Mouse (Mus musculus): ENCODE measurements at regions not wholly inside any gene's neighbourhood (a gene's known extent, or its start where the extent isn't known, plus 50 kb on each side); places are given as distances from the start of the nearest gene placed in this dataset.

GRCm38 (mm10) chr17:79414006-79414405 is 59.1 kb upstream of the Cdc42ep3 start:
- no peak for DNase-seq
- no peak for TF ChIP-seq CTCF (conservative IDR thresholded peaks at IDR 0.05; ENCODE audit: insufficient read depth, insufficient read length, low read depth, low read length)
- TF ChIP-seq POLR2A (IDR thresholded peaks at IDR 0.05; ENCODE audit: low read depth, low read length) = no peak
- Histone ChIP-seq H3K36me3 (ENCODE audit: control insufficient read depth, insufficient read depth, low read length) (no peaks in the 10 kb centered on the region), H3K27ac (ENCODE audit: insufficient read depth, low read depth, low read length) (no peak overlapping the region), H3K27me3 (replicated peaks; ENCODE audit: control insufficient read depth, insufficient read depth, low read length) (no peaks in the 10 kb centered on the region), H3K4me1 (ENCODE audit: control insufficient read depth, insufficient read depth, low read length) (no peaks in the 10 kb centered on the region), H3K4me3 (ENCODE audit: insufficient read depth, low read depth, low read length) (no peak overlapping the region)
- WGBS = 89% methylated on average over 7 of the region's 7 CpGs

GRCm38 (mm10) chr17:79417953-79418352 is 63.1 kb upstream of the Cdc42ep3 start:
- TF ChIP-seq POLR2A (IDR thresholded peaks at IDR 0.05; ENCODE audit: low read depth, low read length) = no peak

GRCm38 (mm10) chr17:79421618-79422017 is 66.7 kb upstream of the Cdc42ep3 start:
- no peaks in the 10 kb centered on the region for H3K36me3 ChIP-seq (ENCODE audit: control insufficient read depth, insufficient read depth, low read length)
- no peaks in the 10 kb centered on the region for H3K27me3 ChIP-seq (replicated peaks; ENCODE audit: control insufficient read depth, insufficient read depth, low read length)
- no peak overlapping the region for H3K4me3 ChIP-seq (ENCODE audit: insufficient read depth, low read depth, low read length)
- DNase-seq = no peak
- TF ChIP-seq POLR2A (IDR thresholded peaks at IDR 0.05; ENCODE audit: low read depth, low read length) (no peak), CTCF (conservative IDR thresholded peaks at IDR 0.05; ENCODE audit: insufficient read depth, insufficient read length, low read depth, low read length) (no peak)
- no peak overlapping the region for H3K27ac ChIP-seq (ENCODE audit: insufficient read depth, low read depth, low read length)
- H3K4me1 ChIP-seq (ENCODE audit: control insufficient read depth, insufficient read depth, low read length) = no peaks in the 10 kb centered on the region
- WGBS = 75% methylated on average over 7 of the region's 7 CpGs

More at GRCm38 (mm10) chr17:79417953-79418352, 63.1 kb upstream of the Cdc42ep3 start:
- Histone ChIP-seq H3K4me1 (ENCODE audit: control insufficient read depth, insufficient read depth, low read length) (no peaks in the 10 kb centered on the region), H3K27me3 (replicated peaks; ENCODE audit: control insufficient read depth, insufficient read depth, low read length) (no peaks in the 10 kb centered on the region), H3K27ac (ENCODE audit: insufficient read depth, low read depth, low read length) (no peak overlapping the region), H3K36me3 (ENCODE audit: control insufficient read depth, insufficient read depth, low read length) (no peaks in the 10 kb centered on the region), H3K4me3 (ENCODE audit: insufficient read depth, low read depth, low read length) (no peak overlapping the region)
- DNase-seq = no peak
- WGBS = 94% methylated on average over 1 of the region's 1 CpGs

GRCm38 (mm10) chr17:79439182-79439581 is 84.3 kb upstream of the Cdc42ep3 start:
- no peaks in the 10 kb centered on the region for H3K27me3 ChIP-seq (replicated peaks; ENCODE audit: control insufficient read depth, insufficient read depth, low read length)
- TF ChIP-seq POLR2A (IDR thresholded peaks at IDR 0.05; ENCODE audit: low read depth, low read length) (no peak), CTCF (conservative IDR thresholded peaks at IDR 0.05; ENCODE audit: insufficient read depth, insufficient read length, low read depth, low read length) (no peak)
- no peak for DNase-seq
- no peaks in the 10 kb centered on the region for H3K36me3 ChIP-seq (ENCODE audit: control insufficient read depth, insufficient read depth, low read length)
- no peak overlapping the region for H3K27ac ChIP-seq (ENCODE audit: insufficient read depth, low read depth, low read length)
- H3K4me1 ChIP-seq (ENCODE audit: control insufficient read depth, insufficient read depth, low read length) = no peaks in the 10 kb centered on the region
- no peak overlapping the region for H3K4me3 ChIP-seq (ENCODE audit: insufficient read depth, low read depth, low read length)

GRCm38 (mm10) chr17:79442507-79443115 is 87.7 kb upstream of the Cdc42ep3 start:
- no peak overlapping the region for H3K4me3 ChIP-seq (ENCODE audit: insufficient read depth, low read depth, low read length)
- H3K27me3 ChIP-seq (replicated peaks; ENCODE audit: control insufficient read depth, insufficient read depth, low read length) = no peaks in the 10 kb centered on the region
- DNase-seq = no peak
- no peaks in the 10 kb centered on the region for H3K36me3 ChIP-seq (ENCODE audit: control insufficient read depth, insufficient read depth, low read length)
- 65% methylated on average over 3 of the region's 3 CpGs for WGBS
- H3K27ac ChIP-seq (ENCODE audit: insufficient read depth, low read depth, low read length) = no peak overlapping the region
- no peak for TF ChIP-seq POLR2A (IDR thresholded peaks at IDR 0.05; ENCODE audit: low read depth, low read length)
- TF ChIP-seq CTCF (conservative IDR thresholded peaks at IDR 0.05; ENCODE audit: insufficient read depth, insufficient read length, low read depth, low read length) = no peak
- H3K4me1 ChIP-seq (ENCODE audit: control insufficient read depth, insufficient read depth, low read length) = no peaks in the 10 kb centered on the region

- Histone ChIP-seq H3K4me1 (ENCODE audit: control insufficient read depth, insufficient read depth, low read length) (no peaks in the 10 kb centered on the region), H3K27ac (ENCODE audit: insufficient read depth, low read depth, low read length) (no peak overlapping the region), H3K4me3 (ENCODE audit: insufficient read depth, low read depth, low read length) (no peak overlapping the region), H3K27me3 (replicated peaks; ENCODE audit: control insufficient read depth, insufficient read depth, low read length) (no peaks in the 10 kb centered on the region), H3K36me3 (ENCODE audit: control insufficient read depth, insufficient read depth, low read length) (no peaks in the 10 kb centered on the region)
- 83% methylated on average over 6 of the region's 6 CpGs for whole genome bisulfite sequencing
- no peak for DNase-seq
- TF ChIP-seq CTCF (conservative IDR thresholded peaks at IDR 0.05; ENCODE audit: insufficient read depth, insufficient read length, low read depth, low read length) = no peak
- no peak for TF ChIP-seq POLR2A (IDR thresholded peaks at IDR 0.05; ENCODE audit: low read depth, low read length)
Observed at GRCm38 (mm10) chr17:79447170-79447569, 92.3 kb upstream of the Cdc42ep3 start.

GRCm38 (mm10) chr17:79451141-79451860 is 96.4 kb upstream of the Cdc42ep3 start:
- WGBS = 25% methylated on average over 12 of the region's 12 CpGs
- peak overlapping the region; percentile 89 for H3K27ac ChIP-seq (ENCODE audit: insufficient read depth, low read depth, low read length)
- DNase-seq = peak; percentile 70
- TF ChIP-seq CTCF (conservative IDR thresholded peaks at IDR 0.05; ENCODE audit: insufficient read depth, insufficient read length, low read depth, low read length) = no peak
- TF ChIP-seq POLR2A (IDR thresholded peaks at IDR 0.05; ENCODE audit: low read depth, low read length) = no peak
- H3K27me3 ChIP-seq (replicated peaks; ENCODE audit: control insufficient read depth, insufficient read depth, low read length) = no peaks in the 10 kb centered on the region
- H3K4me1 ChIP-seq (ENCODE audit: control insufficient read depth, insufficient read depth, low read length) = no peaks in the 10 kb centered on the region
- no peak overlapping the region for H3K4me3 ChIP-seq (ENCODE audit: insufficient read depth, low read depth, low read length)
- no peaks in the 10 kb centered on the region for H3K36me3 ChIP-seq (ENCODE audit: control insufficient read depth, insufficient read depth, low read length)
